Mouse (Mus musculus): ENCODE results near the gene Stk11.

Gene Stk11

GRCm38 (mm10) chr10:80143664-80144063 is 28.1 kb downstream of the Stk11 start:
- no peak for DNase-seq (ENCODE audit: low read depth in 1 of 2, low spot score in 2 of 2)

- no peak for DNase-seq (ENCODE audit: low read depth in 1 of 2, low spot score in 2 of 2)
Observed at GRCm38 (mm10) chr10:80144159-80144558, 28.6 kb downstream of the Stk11 start.

DNA sequence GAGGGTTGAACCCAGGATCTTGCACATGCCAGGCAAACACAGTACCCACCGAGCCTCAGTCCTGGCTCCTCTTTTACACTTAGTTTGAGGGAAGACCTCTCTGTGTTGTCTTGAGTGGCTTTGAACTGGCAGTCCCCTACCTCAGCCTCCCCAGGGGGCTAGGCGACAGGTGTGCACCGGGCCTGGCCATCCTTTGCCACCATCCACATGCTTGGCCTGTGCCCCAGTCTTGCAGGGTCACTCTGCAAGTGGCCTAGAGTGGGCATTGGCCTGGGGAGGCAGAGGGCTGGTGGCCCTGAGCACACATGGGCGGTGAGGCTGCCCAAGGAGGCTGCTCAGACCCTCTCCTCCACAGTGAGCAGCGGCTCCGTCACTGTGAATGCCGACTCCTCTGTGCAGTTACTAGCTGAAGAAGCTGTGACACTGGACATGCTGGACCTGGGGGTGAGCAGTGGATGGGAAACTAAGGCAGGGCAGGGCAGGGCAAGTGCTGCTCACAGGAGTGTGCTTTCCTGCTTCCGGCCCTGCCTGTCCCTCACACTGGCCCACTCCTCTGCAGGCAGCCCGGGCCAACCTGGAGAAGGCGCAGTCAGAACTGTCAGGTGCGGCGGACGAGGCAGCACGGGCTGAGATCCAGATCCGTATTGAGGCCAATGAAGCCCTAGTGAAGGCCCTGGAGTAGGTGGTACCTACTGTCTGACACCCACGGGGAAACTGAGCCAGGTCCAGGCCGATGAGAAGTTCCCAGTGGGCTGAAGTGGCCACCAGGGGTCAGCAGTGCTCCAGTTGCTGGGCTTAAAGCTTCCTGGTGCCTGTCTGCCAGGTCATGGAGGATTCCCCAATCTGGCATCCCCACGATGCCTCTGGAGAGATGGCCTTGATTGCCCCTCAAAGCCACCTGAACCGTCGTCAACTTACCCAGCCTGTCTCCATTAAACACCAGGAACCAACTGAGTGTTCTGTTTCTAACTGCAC is 29.5 kb downstream of the Stk11 start:
- peak in 1 of 2 experiments; percentile 62 for DNase-seq (ENCODE audit: low read depth in 1 of 2, low spot score in 2 of 2)

DNA sequence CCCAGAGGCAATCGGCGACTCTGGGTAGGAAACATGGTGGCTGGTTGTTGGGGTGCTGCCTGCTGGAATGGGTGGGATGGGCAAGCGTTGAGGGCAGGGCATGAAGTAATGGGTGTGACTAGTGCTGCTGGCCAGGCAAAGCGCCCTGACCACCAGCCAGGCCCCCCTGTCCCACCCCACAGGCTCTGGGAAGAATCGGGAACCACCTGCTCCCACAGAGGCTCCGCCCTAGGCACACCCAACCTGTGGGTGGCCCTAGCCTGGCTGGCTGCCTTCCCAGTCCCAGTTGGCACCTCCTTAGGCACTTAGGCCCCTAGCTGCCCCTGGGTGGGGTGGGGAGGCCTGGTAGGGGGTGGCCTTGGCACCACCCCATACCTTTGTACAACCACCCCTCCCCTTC is 30.3 kb downstream of the Stk11 start:
- no peak for DNase-seq (ENCODE audit: low read depth in 1 of 2, low spot score in 2 of 2)

DNA sequence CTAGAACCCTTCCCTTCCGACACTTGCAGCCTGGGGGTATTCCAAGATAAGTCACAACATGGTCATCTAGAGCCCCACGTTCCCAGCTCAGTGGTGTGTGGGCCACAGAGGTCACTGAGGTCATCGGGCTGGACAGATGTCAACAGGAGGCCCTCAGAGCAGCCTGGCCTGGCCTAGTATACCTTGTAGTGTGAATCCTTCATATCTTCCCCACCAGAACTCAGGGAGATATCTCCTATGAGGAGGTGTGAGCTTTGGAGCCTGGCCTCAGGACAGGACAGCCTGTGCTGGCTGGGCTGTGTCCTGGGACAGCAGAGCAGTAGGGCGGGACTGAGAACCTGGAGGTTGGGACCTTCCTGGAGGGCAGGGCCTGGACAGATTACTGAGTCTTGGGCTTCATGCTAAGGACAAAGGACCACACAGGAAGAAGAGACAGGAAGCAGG is 31.0 kb downstream of the Stk11 start:
- DNase-seq (ENCODE audit: low read depth in 1 of 2, low spot score in 2 of 2): no peak

DNA sequence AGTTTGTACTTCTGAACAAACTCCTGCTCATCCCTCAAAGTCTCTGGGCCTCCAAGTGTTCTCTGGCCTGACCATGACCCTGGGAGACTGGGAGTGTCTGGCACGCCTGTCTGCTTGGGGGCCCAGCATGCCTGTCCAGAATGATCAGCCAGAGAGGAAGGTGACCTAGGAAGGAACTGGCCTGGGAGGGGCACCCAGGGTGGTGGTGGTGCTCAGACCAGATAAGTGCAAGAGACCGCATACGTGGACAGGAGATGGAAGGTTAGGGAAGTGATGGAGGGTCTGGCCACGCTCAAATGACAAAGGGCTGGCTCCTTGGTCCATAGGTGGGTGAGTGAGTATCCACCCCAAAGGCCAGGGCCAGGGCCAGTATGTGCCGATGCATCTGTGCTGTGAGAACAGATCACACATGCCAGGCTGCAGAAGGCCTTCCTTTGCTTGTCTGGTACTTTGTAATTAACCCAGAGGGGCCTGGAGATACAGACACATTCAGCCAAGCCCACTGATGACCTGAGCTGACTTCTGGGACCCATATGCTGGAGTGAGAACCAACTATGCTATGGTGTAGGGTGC is 31.6 kb downstream of the Stk11 start:
- DNase-seq (ENCODE audit: low read depth in 1 of 2, low spot score in 2 of 2): no peak

GRCm38 (mm10) chr10:80147719-80148601 is 32.4 kb downstream of the Stk11 start, which contains the start of gene Midn:
TSS of gene Midn (plus strand) at chr10:80148272.
- peak in 1 of 2 experiments; percentile 49 for DNase-seq (ENCODE audit: low read depth in 1 of 2, low spot score in 2 of 2)

- DNase-seq (ENCODE audit: low read depth in 1 of 2, low spot score in 2 of 2): peak; percentile 92 to 93
Observed at GRCm38 (mm10) chr10:80148610-80149290, 33.1 kb downstream of the Stk11 start.

DNA sequence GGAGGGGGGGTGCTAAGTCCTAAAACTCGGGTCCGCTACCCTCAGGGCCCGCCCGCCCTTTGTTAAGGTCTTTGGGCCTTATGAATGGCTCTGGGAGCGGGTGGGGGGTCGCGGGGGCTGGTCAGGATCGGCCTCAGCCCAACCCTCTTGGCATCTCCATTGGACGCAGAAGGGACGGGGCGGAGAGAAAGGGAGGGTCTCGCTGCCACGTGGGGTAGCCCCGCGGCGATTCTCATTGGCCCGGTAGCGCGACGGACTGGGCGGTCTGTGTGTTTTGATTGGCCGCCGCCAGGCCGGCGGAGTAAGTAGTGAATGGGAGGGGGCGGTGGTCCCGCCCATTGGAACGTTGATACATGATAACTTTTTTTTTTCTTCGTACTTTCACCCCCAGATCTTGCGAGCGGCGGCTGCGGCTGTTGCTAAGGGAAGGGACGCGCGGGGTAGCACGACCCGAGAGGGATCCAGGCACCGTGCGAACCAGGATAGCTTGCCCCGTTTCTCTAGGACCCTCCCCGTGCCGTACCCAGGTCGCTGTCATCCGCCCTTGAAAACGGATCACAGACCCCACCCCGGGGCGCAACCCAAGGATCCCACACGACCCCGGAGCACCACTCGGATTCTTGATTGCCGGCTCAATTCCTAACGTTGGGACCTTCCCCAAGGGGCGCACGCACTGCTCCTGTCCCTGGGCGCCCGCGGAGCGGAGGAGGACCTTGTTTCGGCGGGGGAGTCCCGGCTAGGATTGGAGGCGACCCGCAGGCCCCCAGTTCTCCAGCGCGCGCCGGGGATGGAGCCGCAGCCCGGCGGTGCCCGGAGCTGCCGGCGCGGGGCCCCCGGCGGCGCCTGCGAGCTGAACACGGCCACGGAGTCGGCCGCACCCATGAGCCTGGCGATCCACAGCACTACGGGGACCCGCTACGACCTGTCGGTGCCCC is 34.0 kb downstream of the Stk11 start:
- DNase-seq (ENCODE audit: low read depth in 1 of 2, low spot score in 2 of 2): peak; percentile 86 to 93

GRCm38 (mm10) chr10:80150226-80151210 is 34.9 kb downstream of the Stk11 start:
- no peak for DNase-seq (ENCODE audit: low read depth in 1 of 2, low spot score in 2 of 2)

GRCm38 (mm10) chr10:80151211-80152034 is 35.8 kb downstream of the Stk11 start:
- DNase-seq (ENCODE audit: low read depth in 1 of 2, low spot score in 2 of 2): no peak

- DNase-seq (ENCODE audit: low read depth in 1 of 2, low spot score in 2 of 2): no peak
Observed at GRCm38 (mm10) chr10:80152071-80152872, 36.7 kb downstream of the Stk11 start.

GRCm38 (mm10) chr10:80152873-80153260 is 37.3 kb downstream of the Stk11 start:
- DNase-seq (ENCODE audit: low read depth in 1 of 2, low spot score in 2 of 2): no peak

- DNase-seq (ENCODE audit: low read depth in 1 of 2, low spot score in 2 of 2): no peak
Observed at GRCm38 (mm10) chr10:80153713-80154112, 38.1 kb downstream of the Stk11 start.

GRCm38 (mm10) chr10:80154384-80154783 is 38.8 kb downstream of the Stk11 start:
- DNase-seq (ENCODE audit: low read depth in 1 of 2, low spot score in 2 of 2): no peak

- DNase-seq (ENCODE audit: low read depth in 1 of 2, low spot score in 2 of 2): no peak
Observed at GRCm38 (mm10) chr10:80155277-80155676, 39.7 kb downstream of the Stk11 start.
